Mouse (Mus musculus): Measurements from ENCODE around the gene Cdr2l. TPM values are rescaled to one million over a fixed set of nuclear protein-coding genes. Genes with fewer than 3 reads are reported as not detected.

The Cdr2l gene
- total RNA-seq (2021), result 1 to 10 TPM; 4.4 to 4.5 TPM
- long read RNA-seq, experiment 1, partial matches to known transcripts, result 0 of 7 reads
- long read RNA-seq, experiment 1, other reads (novel, unspliced or antisense), result 4 of 7 reads
- long read RNA-seq, experiment 2, partial matches to known transcripts, result 0 of 3 reads
- long read RNA-seq, experiment 2, other reads (novel, unspliced or antisense), result 2 of 3 reads

GRCm38 (mm10) chr11:115381743-115382539 lies at the start of gene Cdr2l:
Gene Cdr2l, plus strand, starts transcription at chr11:115381916.
- peak; percentile 96 for DNase-seq

- DNase-seq, result no peak
Observed at GRCm38 (mm10) chr11:115334531-115334930, 47.2 kb upstream of the Cdr2l start, which contains the start of gene Otop3. Gene Otop3, plus strand, starts transcription at chr11:115334731.

- no peak for DNase-seq
Observed at GRCm38 (mm10) chr11:115335223-115335622, 46.5 kb upstream of the Cdr2l start.

- DNase-seq, result no peak
Observed at GRCm38 (mm10) chr11:115336115-115336514, 45.6 kb upstream of the Cdr2l start.

- DNase-seq, result no peak
Observed at GRCm38 (mm10) chr11:115337350-115337749, 44.4 kb upstream of the Cdr2l start.

GRCm38 (mm10) chr11:115337826-115338225 lies 43.9 kb upstream of the Cdr2l start:
- no peak for DNase-seq

GRCm38 (mm10) chr11:115341246-115341645 lies 40.5 kb upstream of the Cdr2l start:
- DNase-seq, result no peak

- DNase-seq, result no peak
Observed at GRCm38 (mm10) chr11:115341866-115342265, 39.9 kb upstream of the Cdr2l start.

GRCm38 (mm10) chr11:115344967-115345366 lies 36.7 kb upstream of the Cdr2l start:
- no peak for DNase-seq

GRCm38 (mm10) chr11:115345515-115345914 lies 36.2 kb upstream of the Cdr2l start:
- no peak for DNase-seq

- no peak for DNase-seq
Observed at GRCm38 (mm10) chr11:115348681-115349248, 33.0 kb upstream of the Cdr2l start.

GRCm38 (mm10) chr11:115349976-115350375 lies 31.7 kb upstream of the Cdr2l start:
- no peak for DNase-seq

GRCm38 (mm10) chr11:115353375-115353774 lies 28.3 kb upstream of the Cdr2l start:
- no peak for DNase-seq

GRCm38 (mm10) chr11:115354183-115354582 lies 27.5 kb upstream of the Cdr2l start:
- DNase-seq, result peak; percentile 56 to 80

GRCm38 (mm10) chr11:115358468-115358867 lies 23.2 kb upstream of the Cdr2l start:
- peak; percentile 73 to 89 for DNase-seq

GRCm38 (mm10) chr11:115359293-115359692 lies 22.4 kb upstream of the Cdr2l start:
- peak in 1 of 2 experiments; percentile 42 for DNase-seq

- peak in 1 of 2 experiments; percentile 11 for DNase-seq
Observed at GRCm38 (mm10) chr11:115359726-115360125, 22.0 kb upstream of the Cdr2l start.

- DNase-seq, result no peak
Observed at GRCm38 (mm10) chr11:115364136-115364535, 17.6 kb upstream of the Cdr2l start.

GRCm38 (mm10) chr11:115366039-115366705 lies 15.5 kb upstream of the Cdr2l start:
- peak; percentile 29 to 39 for DNase-seq

- DNase-seq, result peak in 1 of 2 experiments; percentile 17
Observed at GRCm38 (mm10) chr11:115366706-115367394, 14.9 kb upstream of the Cdr2l start.

- DNase-seq, result peak; percentile 87 to 88
Observed at GRCm38 (mm10) chr11:115367395-115367944, 14.2 kb upstream of the Cdr2l start, which contains the start of gene Hid1. Gene Hid1, minus strand, starts transcription at chr11:115367756.

- no peak for DNase-seq
Observed at GRCm38 (mm10) chr11:115370368-115370767, 11.3 kb upstream of the Cdr2l start.
